23 mouse cellular contexts compared by ENCODE assay signal in genomic region chr5:30175811-30176210, GRCm38 (mm10). TPM values are rescaled to one million over a fixed set of nuclear protein-coding genes. Genes with fewer than 3 reads are reported as not detected.
DNase-seq lines count a peak whose midpoint lies in the region; TF ChIP-seq lines count a peak whose summit lies in the region.
"Had no signal": no experiment of that assay in that cellular context is flagged by ENCODE, and none has a peak within 500 bp of the region (broad histone marks: within the 10 kb centered on the region; RNA-seq: fewer than 3 reads in every experiment).

No protein-coding gene starts in this region.

- no peak for TF ChIP-seq CTCF in layer of hippocampus, adult 2 months (conservative IDR thresholded peaks at IDR 0.05)

- DNase-seq in embryo, embryonic 10 days (ENCODE audit: low spot score): peak; percentile 27
- DNase-seq in embryo, embryonic 9.5 days (ENCODE audit: extremely low spot score): no peak
- DNase-seq in heart, adult 11 months: peak; percentile 95
- DNase-seq in heart, adult 9 months (ENCODE audit: low spot score in 2 of 2): no peak
- DNase-seq in brain, adult 2 months (ENCODE audit: low read depth, low spot score): peak; percentile 13
- DNase-seq in layer of hippocampus, adult 2 months (ENCODE audit: low spot score in 2 of 2): no peak
- DNase-seq in kidney, postnatal 25 days: no peak
- DNase-seq: adrenal gland, adult 2 months; adrenal gland, postnatal 14 days; B cell, adult 2 months; cerebellum, adult 11-12 months; cerebellum, adult 8-10 months; cerebellum, postnatal 10 days; cerebellum, postnatal 36 days; gastrocnemius, postnatal 25 days; heart, postnatal 14 days; heart, postnatal 4 days; kidney, adult 18-20 months had no signal

- H3K27ac ChIP-seq in layer of hippocampus, adult 2 months: no peak overlapping the region
- H3K27ac ChIP-seq: forebrain, embryonic 10.5 days; forebrain, embryonic 13.5 days; heart, embryonic 13.5 days; hindbrain, embryonic 14.5 days; hindbrain, postnatal 0 days had no signal

- no peak overlapping the region for H3K4me3 ChIP-seq in layer of hippocampus, adult 2 months
- H3K4me3 ChIP-seq: forebrain, embryonic 10.5 days; forebrain, embryonic 13.5 days; heart, embryonic 13.5 days had no signal

RNA-seq across cellular contexts. Expression of gene Hadhb, which starts 20.8 kb away (rescaled TPM):
- 10 to 100 TPM; 88.4 to 93.2 TPM for total RNA-seq in layer of hippocampus, adult 2 months (2021)

RNA-seq across cellular contexts. Expression of gene Hadha, which starts 20.8 kb away (rescaled TPM):
- total RNA-seq in layer of hippocampus, adult 2 months (2021): 10 to 100 TPM; 77.8 to 80.9 TPM

RNA-seq across cellular contexts. Expression of gene Adgrf3, which starts 29.7 kb away (rescaled TPM):
- total RNA-seq in layer of hippocampus, adult 2 months (2021): not detected
- total RNA-seq: adrenal gland, adult 2 months; adrenal gland, postnatal 14 days; gastrocnemius, postnatal 25 days had no signal

RNA-seq across cellular contexts. Expression of gene Selenoi, which starts 56.6 kb away (rescaled TPM):
- total RNA-seq in layer of hippocampus, adult 2 months (2021): 10 to 100 TPM; 34.9 to 35.3 TPM

Comparison
In these comparisons a context has a peak if more than half of its experiments do, and no peak if none do; other contexts are left out.
1. DNase-seq: peak in embryo, embryonic 10 days (single experiment), heart, adult 11 months (single experiment) and brain, adult 2 months (single experiment); none in embryo, embryonic 9.5 days (single experiment), heart, adult 9 months (0 of 2), layer of hippocampus, adult 2 months (0 of 2) and kidney, postnatal 25 days (0 of 2).